Mouse (Mus musculus) hindbrain, embryonic 14.5 days (tissue): ENCODE measurements around the gene Dnajc10. TPM values are rescaled to one million over a fixed set of nuclear protein-coding genes. Genes with fewer than 3 reads are reported as not detected.

Experiments
- ATAC-seq: fragments of 200-750 bp; cut with Nextera tagmentation; 2 replicates; pipeline ENCODE4 v1.8.0; 2017; ENCODE audit warnings: moderate number of reproducible peaks, mild to moderate bottlenecking, moderate TSS enrichment, moderate library complexity; ENCODE audit not compliant: low FRiP score
- DNase-seq: peaks from one replicate; pipeline ENCODE4 v3.0.0-alpha.2; 2015; ENCODE audit warnings: low spot score
- H3K27ac ChIP-seq: fragments of 300-500 bp; sonication (generic); 2 replicates; pipeline ENCODE4 v1.5.1; 2014; ENCODE audit warnings: mild to moderate bottlenecking, moderate library complexity
- H3K27me3 ChIP-seq: fragments of 300-500 bp; sonication (generic); 2 replicates; pipeline ENCODE4 v1.6.1; 2014; ENCODE audit warnings: mild to moderate bottlenecking, low read length, mixed read lengths; ENCODE audit not compliant: control insufficient read depth, insufficient read depth
- H3K36me3 ChIP-seq: fragments of 300-500 bp; sonication (generic); replicated peaks from 2 replicates; pipeline ENCODE4 v1.6.1; 2014; ENCODE audit not compliant: control insufficient read depth, insufficient read depth
- H3K4me1 ChIP-seq: fragments of 300-500 bp; sonication (generic); replicated peaks from 2 replicates; pipeline ENCODE4 v1.6.1; 2014; ENCODE audit warnings: antibody characterized with exemption, low read length, mixed read lengths; ENCODE audit not compliant: control insufficient read depth, insufficient read depth
- H3K4me2 ChIP-seq: fragments of 300-500 bp; sonication (generic); replicated peaks from 2 replicates; pipeline ENCODE4 v1.6.1; 2014; ENCODE audit warnings: mild to moderate bottlenecking, moderate library complexity
- H3K4me3 ChIP-seq: fragments of 300-500 bp; sonication (generic); replicated peaks from 2 replicates; pipeline ENCODE4 v1.5.1; 2014; ENCODE audit warnings: mild to moderate bottlenecking, low read length
- H3K9ac ChIP-seq: fragments of 300-500 bp; sonication (generic); 2 replicates; pipeline ENCODE4 v1.6.1; 2014
- H3K9me3 ChIP-seq: fragments of 300-500 bp; sonication (generic); 2 replicates; pipeline ENCODE4 v1.6.1; 2016; ENCODE audit warnings: low read length; ENCODE audit not compliant: control insufficient read depth
- WGBS: fragments of 180-500 bp; shearing (Covaris S2); extraction: QIAGEN DNeasy Blood & Tissue Kit; methylation state at CpG from one replicate; pipeline ENCODE4 v1.1.7; 2014; 5-methylcytosine and 5-hydroxymethylcytosine counted together
- polyA plus RNA-seq: library from polyadenylated mRNA; unstranded; fragments of >200 nt; fragmentation: Nextera tagmentation; extraction: Ambion mirVana; gene quantifications from 2 replicates; pipeline ENCODE4 v1.2.1, GENCODE M21; 2014

Gene Dnajc10
- polyA plus RNA-seq, 1 experiment from 2014 or later, result 72.7 TPM

- DNase-seq, result no peak
- no peak within 1 kb of the TSS for H3K9ac ChIP-seq
- no peak within 1 kb of the TSS for H3K4me2 ChIP-seq
- no peaks in the 10 kb centered on the region for H3K36me3 ChIP-seq
- 87% methylated on average over 8 of the region's 8 CpGs for WGBS
- H3K27me3 ChIP-seq, result no peaks in the 10 kb centered on the region
- H3K27ac ChIP-seq, result no peak within 1 kb of the TSS
- H3K4me3 ChIP-seq, result no peak within 1 kb of the TSS
- H3K4me1 ChIP-seq, result no peaks in the 10 kb centered on the region
- no peaks in the 10 kb centered on the region for H3K9me3 ChIP-seq
- no peak for ATAC-seq
Observed at GRCm38 (mm10) chr2:80292172-80292571, 23.1 kb upstream of the Dnajc10 start, which contains the start of gene Prdx6b. Gene Prdx6b (plus strand): TSS chr2:80292472.

DNA sequence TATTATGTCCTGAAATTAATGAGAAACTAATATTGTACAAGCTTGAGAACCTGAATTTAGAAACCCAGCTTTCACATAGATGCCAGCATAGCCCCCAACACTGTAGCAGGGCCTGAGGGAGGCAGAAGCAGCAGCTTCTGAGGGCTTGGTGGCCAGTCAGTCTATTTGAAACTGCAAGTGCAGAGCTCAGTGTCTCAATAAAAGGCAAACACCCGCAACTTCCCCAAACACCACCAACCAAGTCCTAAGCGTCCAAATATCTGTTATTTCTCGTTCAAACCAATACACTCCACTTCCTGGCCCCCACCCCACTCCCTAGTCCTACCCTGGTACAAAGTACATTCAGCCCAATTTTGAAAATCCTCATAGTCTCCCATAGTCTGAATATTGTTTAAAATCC is 16.9 kb upstream of the Dnajc10 start:
- ATAC-seq, result no peak
- no peak overlapping the region for H3K27ac ChIP-seq
- WGBS, result 81% methylated on average over 3 of the region's 3 CpGs
- H3K9me3 ChIP-seq, result no peaks in the 10 kb centered on the region
- H3K4me2 ChIP-seq, result no peak overlapping the region
- no peak overlapping the region for H3K9ac ChIP-seq
- H3K4me1 ChIP-seq, result no peaks in the 10 kb centered on the region
- no peaks in the 10 kb centered on the region for H3K36me3 ChIP-seq
- no peaks in the 10 kb centered on the region for H3K27me3 ChIP-seq
- no peak overlapping the region for H3K4me3 ChIP-seq
- no peak for DNase-seq

- H3K9me3 ChIP-seq, result no peaks in the 10 kb centered on the region
- no peaks in the 10 kb centered on the region for H3K4me1 ChIP-seq
- H3K36me3 ChIP-seq, result no peaks in the 10 kb centered on the region
- no peak for DNase-seq
- H3K27me3 ChIP-seq, result no peaks in the 10 kb centered on the region
- ATAC-seq, result no peak
- no peak overlapping the region for H3K4me2 ChIP-seq
- WGBS, result 89% methylated on average over 4 of the region's 4 CpGs
- H3K27ac ChIP-seq, result no peak overlapping the region
- H3K4me3 ChIP-seq, result no peak overlapping the region
- no peak overlapping the region for H3K9ac ChIP-seq
Observed at GRCm38 (mm10) chr2:80300806-80301205, 14.5 kb upstream of the Dnajc10 start.

GRCm38 (mm10) chr2:80303957-80304356 is 11.3 kb upstream of the Dnajc10 start:
- Histone ChIP-seq H3K4me3 (no peak overlapping the region), H3K9ac (no peak overlapping the region), H3K4me2 (no peak overlapping the region), H3K4me1 (no peaks in the 10 kb centered on the region), H3K27ac (no peak overlapping the region), H3K9me3 (no peaks in the 10 kb centered on the region), H3K36me3 (no peaks in the 10 kb centered on the region), H3K27me3 (no peaks in the 10 kb centered on the region)
- 92% methylated on average over 2 of the region's 2 CpGs for WGBS
- ATAC-seq (no peak), DNase-seq (no peak)

- Histone ChIP-seq H3K4me2 (no peak overlapping the region), H3K27me3 (no peaks in the 10 kb centered on the region; the same call in 1 of the 2 replicates), H3K9me3 (no peaks in the 10 kb centered on the region), H3K4me1 (no peaks in the 10 kb centered on the region), H3K27ac (no peak overlapping the region), H3K4me3 (no peak overlapping the region), H3K9ac (no peak overlapping the region), H3K36me3 (no peaks in the 10 kb centered on the region)
- ATAC-seq (no peak), DNase-seq (no peak)
- WGBS, result 91% methylated on average over 3 of the region's 3 CpGs
Observed at GRCm38 (mm10) chr2:80307701-80308100, 7.6 kb upstream of the Dnajc10 start.

- H3K27me3 ChIP-seq, result no peaks in the 10 kb centered on the region; the same call in 1 of the 2 replicates
- H3K4me1 ChIP-seq, result no peaks in the 10 kb centered on the region; the same call in 1 of the 2 replicates
- no peaks in the 10 kb centered on the region for H3K9me3 ChIP-seq
- H3K4me3 ChIP-seq, result no peak overlapping the region
- H3K4me2 ChIP-seq, result no peak overlapping the region
- DNase-seq, result no peak
- no peak overlapping the region for H3K9ac ChIP-seq
- no peaks in the 10 kb centered on the region for H3K36me3 ChIP-seq
- H3K27ac ChIP-seq, result no peak overlapping the region
- no peak for ATAC-seq
- WGBS, result 81% methylated on average over 4 of the region's 4 CpGs
Observed at GRCm38 (mm10) chr2:80309775-80310174, 5.5 kb upstream of the Dnajc10 start.

DNA sequence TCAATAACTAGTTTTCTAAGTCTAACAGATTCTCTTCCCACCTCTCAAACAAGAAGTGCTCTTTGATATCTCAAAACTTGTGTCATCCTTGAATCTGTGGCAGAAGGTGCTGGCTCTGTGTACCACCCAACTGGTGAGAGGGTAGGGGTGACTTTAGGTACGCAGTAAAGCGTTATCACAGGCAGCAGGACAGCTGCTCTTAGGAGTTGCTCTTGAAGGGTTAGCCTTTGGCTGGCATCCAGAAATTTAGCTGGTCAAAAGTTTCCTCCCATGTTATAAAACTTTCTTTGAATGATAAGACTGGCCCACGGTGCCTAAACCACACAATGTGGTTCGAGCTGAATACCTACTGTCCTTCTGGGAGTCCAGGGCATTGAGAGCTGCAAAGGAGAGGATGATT is 4.5 kb upstream of the Dnajc10 start:
- Histone ChIP-seq H3K9me3 (no peaks in the 10 kb centered on the region), H3K4me1 (no peaks in the 10 kb centered on the region; the same call in 1 of the 2 replicates), H3K4me3 (no peak overlapping the region), H3K4me2 (no peak overlapping the region), H3K27ac (no peak overlapping the region), H3K27me3 (no peaks in the 10 kb centered on the region; the same call in 1 of the 2 replicates), H3K9ac (no peak overlapping the region), H3K36me3 (no peaks in the 10 kb centered on the region)
- ATAC-seq, result no peak
- DNase-seq, result no peak
- WGBS, result 84% methylated on average over 4 of the region's 4 CpGs

GRCm38 (mm10) chr2:80311350-80311749 is 3.9 kb upstream of the Dnajc10 start:
- no peak overlapping the region for H3K9ac ChIP-seq
- peaks cover 4% of the 10 kb centered on the region; the same call in 1 of the 2 replicates for H3K4me1 ChIP-seq
- no peak for ATAC-seq
- no peaks in the 10 kb centered on the region for H3K36me3 ChIP-seq
- no peak overlapping the region for H3K4me3 ChIP-seq
- WGBS, result 79% methylated on average over 4 of the region's 4 CpGs
- DNase-seq, result no peak
- no peaks in the 10 kb centered on the region for H3K9me3 ChIP-seq
- H3K27ac ChIP-seq, result no peak overlapping the region
- H3K27me3 ChIP-seq, result no peaks in the 10 kb centered on the region; the same call in 1 of the 2 replicates
- no peak overlapping the region for H3K4me2 ChIP-seq

DNA sequence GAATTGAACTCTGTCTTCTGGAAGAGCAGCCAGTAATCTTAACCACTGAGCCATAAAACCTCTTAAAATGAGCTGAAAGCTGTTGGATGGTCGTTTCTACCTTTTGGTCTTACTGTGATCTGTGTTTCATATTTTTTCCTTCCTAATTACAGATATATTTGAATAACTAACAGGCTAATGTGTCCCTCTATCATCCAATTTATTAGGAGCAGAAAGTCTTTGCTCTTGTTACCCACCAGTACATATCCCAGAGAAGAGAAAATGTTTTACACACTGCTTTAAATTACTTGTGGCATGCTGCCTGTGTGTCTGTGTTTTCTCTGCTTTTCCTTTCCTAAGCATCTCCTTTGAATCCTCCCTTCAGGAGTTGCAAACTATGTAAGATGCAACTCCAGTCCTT is 1.1 kb upstream of the Dnajc10 start:
- Histone ChIP-seq H3K36me3 (peaks cover 19% of the 10 kb centered on the region; the same call in 1 of the 2 replicates), H3K27me3 (no peaks in the 10 kb centered on the region; the same call in 1 of the 2 replicates), H3K27ac (no peak overlapping the region), H3K4me2 (0 out of 2 replicates have a peak overlapping the region, but pooled peaks have one; percentile 72), H3K9me3 (no peaks in the 10 kb centered on the region), H3K9ac (no peak overlapping the region), H3K4me1 (peaks cover 7% of the 10 kb centered on the region; the same call in 1 of the 2 replicates), H3K4me3 (no peak overlapping the region)
- ATAC-seq, result no peak
- DNase-seq, result no peak
- 47% methylated on average over 1 of the region's 1 CpGs for WGBS

GRCm38 (mm10) chr2:80314854-80315241 is 418 bp upstream of the Dnajc10 start:
- 49% methylated on average over 7 of the region's 7 CpGs for WGBS
- peak overlapping the region; percentile 87 for H3K4me3 ChIP-seq

More at GRCm38 (mm10) chr2:80314854-80315241, 418 bp upstream of the Dnajc10 start:
- peaks cover 7% of the 10 kb centered on the region; the same call in 1 of the 2 replicates for H3K4me1 ChIP-seq
- H3K36me3 ChIP-seq, result peaks cover 24% of the 10 kb centered on the region
- no peaks in the 10 kb centered on the region; the same call in 1 of the 2 replicates for H3K27me3 ChIP-seq
- peak overlapping the region; percentile 94; the same call in 1 of the 2 replicates for H3K27ac ChIP-seq
- DNase-seq, result no peak
- H3K4me2 ChIP-seq, result peak overlapping the region; percentile 72
- peak; percentile 7; the same call in 1 of the 2 replicates for ATAC-seq
- H3K9me3 ChIP-seq, result no peaks in the 10 kb centered on the region
- H3K9ac ChIP-seq, result peak overlapping the region; percentile 89; the same call in 1 of the 2 replicates
